Mouse (Mus musculus) kidney, adult 2 months (tissue): Measurements from ENCODE around the gene Psmd6.

Experiments used
- CTCF ChIP-seq: fragments of 200-500 bp; conservative IDR thresholded peaks from 2 replicates; pipeline ENCODE4 v1.5.1; 2011; ENCODE audit warnings: low read depth, mild to moderate bottlenecking, control low read depth, low read length, moderate library complexity, mixed read lengths; ENCODE audit not compliant: insufficient read depth, insufficient read length
- POLR2A ChIP-seq: fragments of 200-500 bp; IDR thresholded peaks from one replicate; pipeline ENCODE4 v1.6.1; 2011; ENCODE audit warnings: low read depth, low read length, control low read depth

DNA sequence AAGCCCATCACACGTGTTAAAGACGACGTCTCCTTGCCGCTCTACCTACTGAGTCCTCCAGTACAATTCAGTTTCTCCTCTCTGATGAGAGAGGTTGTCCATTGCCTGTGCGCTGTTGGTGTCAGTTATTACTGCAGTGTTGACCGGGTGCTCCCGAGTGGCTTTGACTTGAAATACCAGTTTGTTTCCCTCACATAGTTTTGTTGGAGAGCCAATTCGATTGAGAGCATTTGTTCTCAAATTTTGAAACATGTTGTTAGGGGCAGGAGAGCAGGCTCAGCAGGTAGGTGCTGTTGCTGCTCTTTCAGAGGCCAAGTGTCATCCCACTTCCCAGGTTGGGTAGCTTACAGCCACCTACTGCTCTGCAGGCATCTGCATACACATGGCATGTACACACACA, 37.0 kb downstream of the Psmd6 start:
- TF ChIP-seq CTCF = no peak
- TF ChIP-seq POLR2A = no peak
